Mouse (Mus musculus): ENCODE measurements around the gene Rnaseh2b. TPM values are rescaled to one million over a fixed set of nuclear protein-coding genes. Genes with fewer than 3 reads are reported as not detected.

Gene Rnaseh2b
- polyA plus RNA-seq, 2 experiments: 29.8 to 75.6 TPM

DNA sequence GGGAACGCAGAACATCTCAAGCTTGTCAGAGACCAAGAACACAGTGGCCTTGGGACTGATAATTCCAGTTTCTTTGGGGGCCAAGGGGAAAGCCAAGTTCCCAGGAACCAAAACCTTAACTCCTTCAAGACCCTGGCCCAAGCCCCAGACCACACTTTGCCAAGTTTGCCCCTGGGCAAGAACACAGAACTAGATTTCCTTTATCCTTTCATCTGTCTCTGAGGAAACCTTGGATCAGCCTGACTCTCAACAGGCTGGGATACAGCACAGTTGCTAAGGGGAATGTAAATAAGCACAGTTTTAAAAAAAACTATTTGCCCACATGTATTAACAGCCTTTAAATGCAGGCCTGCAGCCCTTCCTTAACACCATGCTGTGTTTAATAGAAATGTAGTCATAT, 15.2 kb downstream of the Rnaseh2b start:
- H3K27ac ChIP-seq: no peak overlapping the region
- no peaks in the 10 kb centered on the region for H3K9me3 ChIP-seq (ENCODE audit: control insufficient read depth, low read length)
- H3K9ac ChIP-seq (replicated peaks): no peak overlapping the region
- DNase-seq (ENCODE audit: low read depth in 3 of 3, low spot score in 3 of 3) (no peak), ATAC-seq (ENCODE audit: insufficient read depth) (no peak)
- whole genome bisulfite sequencing (ENCODE audit: insufficient replicate concordance): 78% methylated on average over 1 of the region's 1 CpGs
- H3K4me2 ChIP-seq (ENCODE audit: low read depth): no peak overlapping the region
- TF ChIP-seq CTCF (IDR thresholded peaks at IDR 0.05; ENCODE audit: low read depth) (no peak), EP300 (IDR thresholded peaks at IDR 0.05; ENCODE audit: low read depth) (no peak)
- no peaks in the 10 kb centered on the region for H3K4me1 ChIP-seq (replicated peaks; ENCODE audit: control insufficient read depth in 2 of 2, insufficient read depth in 2 of 2, low read length in 1 of 2)
- no peaks in the 10 kb centered on the region for H3K27me3 ChIP-seq (ENCODE audit: control insufficient read depth, insufficient read depth, low read length)
- H3K4me3 ChIP-seq (ENCODE audit: insufficient read depth in 1 of 2, low read depth in 2 of 2, low read length in 2 of 2): no peak overlapping the region
- no peaks in the 10 kb centered on the region for H3K36me3 ChIP-seq (replicated peaks; ENCODE audit: control insufficient read depth, insufficient read depth, low read depth)

DNA sequence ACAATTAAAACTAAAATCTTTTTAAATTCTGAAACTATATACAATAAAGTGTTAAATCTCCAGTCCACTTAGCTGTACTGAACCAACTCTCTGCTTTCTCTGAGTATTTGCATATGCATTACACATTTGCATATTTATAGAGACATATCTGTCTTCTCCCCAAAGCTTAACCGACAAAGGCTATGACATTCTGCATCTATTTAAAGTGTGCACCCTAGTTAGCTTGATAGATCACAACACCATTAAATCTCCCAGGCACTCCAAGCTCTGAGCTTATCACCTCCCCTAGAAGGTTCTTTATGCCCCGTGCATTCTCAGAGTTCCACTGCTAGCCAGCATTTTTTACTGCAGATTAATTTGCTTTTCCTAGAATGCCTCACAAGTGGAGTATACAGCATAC, 16.6 kb downstream of the Rnaseh2b start:
- H3K4me3 ChIP-seq (ENCODE audit: insufficient read depth in 1 of 2, low read depth in 2 of 2, low read length in 2 of 2): no peak overlapping the region
- WGBS (ENCODE audit: insufficient replicate concordance): 31% methylated on average over 2 of the region's 2 CpGs
- H3K9ac ChIP-seq (replicated peaks): no peak overlapping the region
- no peaks in the 10 kb centered on the region for H3K36me3 ChIP-seq (replicated peaks; ENCODE audit: control insufficient read depth, insufficient read depth, low read depth)
- no peak overlapping the region for H3K27ac ChIP-seq
- TF ChIP-seq EP300 (IDR thresholded peaks at IDR 0.05; ENCODE audit: low read depth) (no peak), CTCF (IDR thresholded peaks at IDR 0.05; ENCODE audit: low read depth) (no peak)
- no peak for ATAC-seq (ENCODE audit: insufficient read depth)
- no peaks in the 10 kb centered on the region for H3K4me1 ChIP-seq (replicated peaks; ENCODE audit: control insufficient read depth in 2 of 2, insufficient read depth in 2 of 2, low read length in 1 of 2)
- H3K4me2 ChIP-seq (ENCODE audit: low read depth): no peak overlapping the region
- no peaks in the 10 kb centered on the region for H3K27me3 ChIP-seq (ENCODE audit: control insufficient read depth, insufficient read depth, low read length)
- no peaks in the 10 kb centered on the region for H3K9me3 ChIP-seq (ENCODE audit: control insufficient read depth, low read length)
- no peak for DNase-seq (ENCODE audit: low read depth in 3 of 3, low spot score in 3 of 3)

DNA sequence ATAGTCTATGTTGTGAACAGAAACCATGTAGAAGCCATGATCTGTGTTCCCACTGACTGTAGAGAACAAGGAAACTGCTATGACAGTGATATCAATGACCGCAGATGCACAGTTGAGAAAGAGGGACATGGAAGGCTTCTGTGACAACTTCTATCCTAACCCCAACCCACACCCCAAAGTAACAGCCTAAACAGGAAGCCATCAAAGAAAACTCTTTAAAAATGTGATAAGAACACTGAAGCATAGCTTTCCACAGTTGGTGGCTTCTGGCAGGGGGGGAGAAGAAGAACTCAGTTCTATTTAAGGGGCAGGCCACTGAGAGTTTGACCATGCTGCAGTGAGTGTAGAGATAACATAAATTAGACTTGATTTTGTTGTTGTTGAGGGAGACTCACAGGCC, 19.3 kb downstream of the Rnaseh2b start:
- Histone ChIP-seq H3K4me2 (ENCODE audit: low read depth) (no peak overlapping the region), H3K27me3 (ENCODE audit: control insufficient read depth, insufficient read depth, low read length) (no peaks in the 10 kb centered on the region), H3K36me3 (replicated peaks; ENCODE audit: control insufficient read depth, insufficient read depth, low read depth) (no peaks in the 10 kb centered on the region), H3K9me3 (ENCODE audit: control insufficient read depth, low read length) (no peaks in the 10 kb centered on the region), H3K27ac (no peak overlapping the region), H3K4me1 (replicated peaks; ENCODE audit: control insufficient read depth in 2 of 2, insufficient read depth in 2 of 2, low read length in 1 of 2) (no peaks in the 10 kb centered on the region), H3K4me3 (ENCODE audit: insufficient read depth in 1 of 2, low read depth in 2 of 2, low read length in 2 of 2) (no peak overlapping the region), H3K9ac (replicated peaks) (no peak overlapping the region)
- TF ChIP-seq EP300 (IDR thresholded peaks at IDR 0.05; ENCODE audit: low read depth) (no peak), CTCF (IDR thresholded peaks at IDR 0.05; ENCODE audit: low read depth) (no peak)
- 39% methylated on average over 1 of the region's 1 CpGs for WGBS (ENCODE audit: insufficient replicate concordance)
- DNase-seq (ENCODE audit: low read depth in 3 of 3, low spot score in 3 of 3) (no peak), ATAC-seq (ENCODE audit: insufficient read depth) (no peak)

DNA sequence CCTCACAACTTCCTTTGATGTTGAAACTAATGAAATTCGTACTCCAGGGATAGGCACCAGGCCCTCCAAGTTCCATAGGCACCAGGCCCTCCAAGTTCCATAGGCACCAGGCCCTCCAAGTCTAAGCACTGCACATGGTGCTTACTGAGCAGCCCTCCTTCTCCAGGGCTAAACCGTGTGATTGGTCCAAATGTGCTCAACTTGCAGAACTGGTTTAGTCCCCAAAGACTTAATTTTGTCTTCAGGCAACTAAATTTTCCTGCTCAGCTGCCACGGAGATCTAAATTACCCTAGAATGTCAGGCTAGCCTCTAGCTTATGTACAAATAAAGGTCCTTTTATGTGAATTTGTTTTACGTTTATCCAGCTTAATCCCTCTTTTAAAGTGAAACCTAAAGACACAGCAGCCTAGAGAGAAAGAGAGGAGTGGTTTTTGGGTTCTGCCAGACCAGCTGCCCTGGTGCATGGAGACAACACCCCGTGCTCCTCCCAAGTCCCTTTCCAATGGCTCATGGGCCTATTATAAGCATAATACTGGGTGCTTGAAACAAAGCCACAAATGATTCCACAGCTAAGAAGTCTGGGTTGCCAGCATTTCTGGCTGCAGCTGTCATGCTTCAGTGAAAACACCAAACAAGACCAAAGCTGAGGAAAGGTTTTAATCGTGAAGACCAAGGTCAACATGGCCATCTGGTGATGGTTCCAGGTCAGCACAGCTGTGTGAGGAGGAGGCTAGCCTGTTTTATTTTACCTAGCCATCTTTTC, 30.4 kb downstream of the Rnaseh2b start:
- WGBS (ENCODE audit: insufficient replicate concordance): 39% methylated on average over 6 of the region's 6 CpGs
- ATAC-seq (ENCODE audit: insufficient read depth): no peak
- no peaks in the 10 kb centered on the region; the same call in 1 of the 2 replicates for H3K27me3 ChIP-seq (ENCODE audit: control insufficient read depth, insufficient read depth, low read length)

DNA sequence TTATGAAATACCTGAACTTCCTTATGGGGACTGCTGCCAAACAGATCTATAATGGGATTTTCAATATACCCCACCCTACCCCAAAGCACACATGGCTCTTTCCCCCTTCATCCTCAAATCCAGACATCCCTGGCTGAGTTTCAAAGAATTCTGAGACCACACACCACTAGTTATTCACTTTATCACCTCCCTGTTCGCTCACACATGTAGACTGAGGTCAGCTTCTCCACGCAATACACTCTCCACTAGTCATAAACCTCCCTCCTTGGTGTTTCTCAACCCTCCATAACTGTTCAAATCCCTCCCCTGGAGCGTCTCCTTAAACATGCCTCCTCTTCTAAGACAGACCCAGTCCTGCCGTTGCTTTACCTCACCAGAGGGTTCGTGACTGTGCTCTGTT, 31.1 kb downstream of the Rnaseh2b start:
- H3K9me3 ChIP-seq (ENCODE audit: control insufficient read depth, low read length): no peaks in the 10 kb centered on the region
- no peak for TF ChIP-seq CTCF (IDR thresholded peaks at IDR 0.05; ENCODE audit: low read depth)
- TF ChIP-seq EP300 (IDR thresholded peaks at IDR 0.05; ENCODE audit: low read depth): no peak
- no peak overlapping the region for H3K4me2 ChIP-seq (ENCODE audit: low read depth)
- 73% methylated on average over 5 of the region's 5 CpGs for WGBS (ENCODE audit: insufficient replicate concordance)
- peaks cover 0 to under 1% of the 10 kb centered on the region in 2 experiments; a peak in 1 of 4 replicates for H3K4me1 ChIP-seq (replicated peaks; ENCODE audit: control insufficient read depth in 2 of 2, insufficient read depth in 2 of 2, low read length in 1 of 2)
- H3K27ac ChIP-seq: no peak overlapping the region
- no peaks in the 10 kb centered on the region for H3K36me3 ChIP-seq (replicated peaks; ENCODE audit: control insufficient read depth, insufficient read depth, low read depth)
- no peaks in the 10 kb centered on the region; the same call in 1 of the 2 replicates for H3K27me3 ChIP-seq (ENCODE audit: control insufficient read depth, insufficient read depth, low read length)
- no peak overlapping the region for H3K4me3 ChIP-seq (ENCODE audit: insufficient read depth in 1 of 2, low read depth in 2 of 2, low read length in 2 of 2)
- no peak for ATAC-seq (ENCODE audit: insufficient read depth)
- no peak overlapping the region for H3K9ac ChIP-seq (replicated peaks)
- DNase-seq (ENCODE audit: low read depth in 3 of 3, low spot score in 3 of 3): no peak

More for the DNA sequence above, 30.4 kb downstream of the Rnaseh2b start:
- H3K4me3 ChIP-seq (ENCODE audit: insufficient read depth in 1 of 2, low read depth in 2 of 2, low read length in 2 of 2): no peak overlapping the region
- no peak overlapping the region for H3K9ac ChIP-seq (replicated peaks)
- DNase-seq (ENCODE audit: low read depth in 3 of 3, low spot score in 3 of 3): no peak
- no peak overlapping the region for H3K27ac ChIP-seq
- no peak overlapping the region for H3K4me2 ChIP-seq (ENCODE audit: low read depth)
- H3K9me3 ChIP-seq (ENCODE audit: control insufficient read depth, low read length): no peaks in the 10 kb centered on the region
- TF ChIP-seq CTCF (IDR thresholded peaks at IDR 0.05; ENCODE audit: low read depth) (no peak), EP300 (IDR thresholded peaks at IDR 0.05; ENCODE audit: low read depth) (no peak)
- H3K4me1 ChIP-seq (replicated peaks; ENCODE audit: control insufficient read depth in 2 of 2, insufficient read depth in 2 of 2, low read length in 1 of 2): no peaks in the 10 kb centered on the region
- no peaks in the 10 kb centered on the region for H3K36me3 ChIP-seq (replicated peaks; ENCODE audit: control insufficient read depth, insufficient read depth, low read depth)

Data from liver, embryonic 14.5 days (tissue).